Mouse (Mus musculus) ovary, adult 18-20 months (tissue): ENCODE data around the gene Tnip3.

Experiments
- DNase-seq: peaks from one replicate; pipeline ENCODE4 v3.0.0; 2022; ENCODE audit warnings: low spot score, mixed read lengths

Gene Tnip3

DNA sequence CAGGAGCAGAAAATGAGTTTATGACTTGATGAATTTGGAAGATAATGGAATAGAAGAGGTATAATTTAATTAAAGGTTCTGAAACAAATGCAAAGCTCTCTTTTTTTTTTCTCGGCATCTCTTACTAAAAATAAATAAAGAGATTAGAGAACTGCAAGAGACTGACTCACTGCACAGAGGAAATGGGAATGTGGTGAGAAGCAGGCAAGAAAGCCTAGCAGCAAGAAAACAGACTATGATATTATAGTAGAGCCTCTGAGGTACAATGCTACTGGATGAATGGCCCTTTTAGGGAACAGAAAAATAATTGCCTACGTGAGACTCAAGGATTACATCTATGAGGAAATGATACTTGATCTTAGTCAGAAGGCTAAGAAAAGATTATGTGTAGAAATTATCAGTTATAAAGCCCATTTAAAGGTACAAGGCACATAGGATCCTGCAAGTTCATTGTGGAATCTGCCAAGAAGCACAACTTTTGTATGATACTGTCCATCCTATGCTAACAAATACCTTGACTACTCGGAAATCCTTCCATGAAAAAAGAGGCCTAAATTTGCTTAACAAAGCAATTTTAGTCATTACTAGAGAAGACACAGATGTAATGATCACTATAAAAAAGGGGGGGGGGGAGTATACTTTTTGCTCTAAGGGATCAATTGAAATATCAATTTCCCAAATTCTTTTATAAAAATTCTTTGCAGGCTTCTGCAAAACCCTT is 60.4 kb downstream of the Tnip3 start:
- DNase-seq: no peak

DNA sequence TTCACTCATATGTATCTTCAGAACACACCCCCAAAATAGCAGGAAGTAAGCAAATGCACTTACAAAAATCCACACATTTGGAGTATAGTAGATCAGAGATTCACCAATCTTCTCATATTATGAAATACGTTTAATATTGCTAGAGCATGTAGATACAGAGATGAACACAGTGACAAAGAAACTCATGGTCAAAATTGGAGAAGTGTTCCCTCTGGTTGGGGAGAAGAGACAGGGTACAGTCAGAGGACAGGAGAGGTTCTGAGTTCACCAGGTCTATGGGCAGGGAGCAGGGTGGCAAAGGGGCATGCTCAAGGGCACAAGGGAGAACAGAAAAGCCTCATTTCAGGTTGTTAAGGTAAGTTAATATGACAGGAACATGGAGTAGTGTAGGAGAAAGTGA is 63.7 kb downstream of the Tnip3 start:
- no peak for DNase-seq

DNA sequence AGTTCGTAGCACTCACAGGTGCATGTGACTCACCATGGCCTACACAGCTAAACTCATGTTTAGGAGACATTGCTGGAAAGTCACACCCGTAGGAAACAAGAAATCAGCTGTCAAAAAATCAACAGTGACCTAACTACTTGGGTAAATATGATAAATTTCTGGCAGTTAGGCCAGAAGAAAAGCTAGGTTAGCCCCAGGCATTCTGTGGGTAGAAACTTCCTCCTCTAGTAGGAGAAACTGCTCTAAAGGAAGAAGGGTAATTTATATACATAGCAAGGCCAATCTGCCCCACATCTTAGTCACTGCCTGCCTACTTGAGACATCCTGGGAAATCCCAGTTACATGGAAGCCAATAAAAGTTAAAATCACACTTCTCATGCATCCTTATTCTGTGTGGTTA is 64.9 kb downstream of the Tnip3 start:
- DNase-seq: no peak

DNA sequence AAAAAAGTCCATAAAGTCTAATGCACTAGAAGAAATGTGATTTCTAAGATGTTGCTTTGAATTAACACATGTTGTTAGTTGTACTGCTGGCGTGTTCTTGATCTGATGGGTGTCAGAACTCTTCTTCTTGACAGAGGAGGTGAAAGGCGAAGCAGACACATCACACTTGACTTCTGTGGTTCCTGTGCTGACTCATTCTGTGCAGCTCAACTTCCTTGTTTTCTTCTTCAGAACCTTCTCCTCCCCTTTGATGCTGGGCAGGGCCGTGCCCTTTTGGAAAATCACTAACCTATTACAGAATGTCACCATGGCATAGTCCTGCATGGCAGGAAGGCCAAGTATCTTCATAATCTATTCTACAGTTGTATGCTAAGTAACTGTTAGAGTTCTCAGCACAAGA is 69.1 kb downstream of the Tnip3 start:
- no peak for DNase-seq

DNA sequence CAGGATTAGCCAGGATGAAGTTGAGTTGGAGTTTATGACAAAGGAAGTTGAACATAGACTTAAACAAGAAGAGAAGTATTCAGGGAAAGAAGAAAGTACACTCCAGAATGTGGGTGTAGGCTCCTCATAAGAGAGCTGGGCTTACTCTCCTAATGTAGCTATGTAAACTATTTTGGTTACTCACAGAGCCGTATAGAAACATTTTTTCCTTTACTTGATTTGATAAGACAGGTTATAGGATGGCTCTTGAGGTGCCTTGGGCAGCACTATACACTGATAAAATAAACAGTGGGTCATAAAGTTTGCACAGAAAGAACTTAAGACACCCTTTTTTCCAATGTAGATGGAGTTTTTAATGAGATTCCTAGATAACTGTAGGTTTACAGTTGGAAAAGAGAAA is 70.3 kb downstream of the Tnip3 start:
- no peak for DNase-seq

DNA sequence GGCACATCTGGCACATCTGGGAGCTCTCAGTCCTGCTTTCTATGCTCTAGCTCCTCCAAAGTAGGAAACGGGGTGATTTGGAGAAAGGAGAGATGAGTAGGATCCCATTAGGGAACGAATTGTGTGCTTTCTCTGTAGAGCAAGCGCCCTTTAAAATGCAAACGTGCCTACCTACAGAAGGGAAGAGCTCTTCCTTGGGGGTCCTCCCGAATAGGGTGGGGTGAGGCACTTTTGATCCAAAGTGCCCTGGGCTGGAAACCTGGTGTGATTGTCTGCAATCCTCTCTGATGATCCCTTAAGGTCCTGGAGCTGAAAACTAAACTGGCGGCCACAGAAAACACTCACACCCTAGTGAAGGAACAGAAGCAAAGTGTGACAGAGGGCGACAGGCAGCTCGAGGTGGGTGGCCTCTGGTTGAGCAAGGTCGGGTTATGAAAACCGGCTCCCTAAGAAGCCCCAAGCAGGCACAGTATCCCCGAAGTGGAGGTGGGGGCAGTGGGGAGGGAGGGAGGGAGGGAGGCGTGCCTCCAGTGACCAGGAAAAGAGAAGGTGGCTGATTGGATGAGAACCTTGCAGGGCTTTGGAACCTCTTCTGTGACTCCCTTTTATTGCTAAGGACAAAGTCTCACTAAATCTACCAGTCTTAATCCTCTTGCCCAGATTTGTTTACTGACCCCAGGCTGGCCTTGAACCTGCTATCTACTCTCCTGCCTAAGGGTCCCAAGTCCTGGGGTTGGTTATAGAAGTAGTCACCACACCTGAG is 72.1 kb downstream of the Tnip3 start:
- no peak for DNase-seq

DNA sequence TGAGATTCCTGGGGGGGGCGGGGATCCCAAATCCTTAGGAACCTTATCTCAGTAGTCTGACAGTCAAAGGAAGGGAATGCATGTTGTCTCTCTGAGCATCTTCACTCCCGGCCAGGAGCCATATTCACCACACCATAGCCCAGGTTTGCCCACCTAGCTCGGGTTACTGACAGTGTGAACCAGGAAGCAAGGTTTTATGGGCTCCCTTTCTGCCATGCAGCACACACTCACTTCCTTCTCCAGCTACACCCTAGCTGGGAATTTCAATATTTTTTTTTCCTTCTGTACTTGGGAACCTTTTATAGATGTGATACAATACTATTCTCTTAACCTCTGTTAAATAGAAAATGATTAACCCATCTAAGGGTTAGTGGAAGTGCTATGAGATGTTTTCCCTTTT is 73.4 kb downstream of the Tnip3 start:
- no peak for DNase-seq

DNA sequence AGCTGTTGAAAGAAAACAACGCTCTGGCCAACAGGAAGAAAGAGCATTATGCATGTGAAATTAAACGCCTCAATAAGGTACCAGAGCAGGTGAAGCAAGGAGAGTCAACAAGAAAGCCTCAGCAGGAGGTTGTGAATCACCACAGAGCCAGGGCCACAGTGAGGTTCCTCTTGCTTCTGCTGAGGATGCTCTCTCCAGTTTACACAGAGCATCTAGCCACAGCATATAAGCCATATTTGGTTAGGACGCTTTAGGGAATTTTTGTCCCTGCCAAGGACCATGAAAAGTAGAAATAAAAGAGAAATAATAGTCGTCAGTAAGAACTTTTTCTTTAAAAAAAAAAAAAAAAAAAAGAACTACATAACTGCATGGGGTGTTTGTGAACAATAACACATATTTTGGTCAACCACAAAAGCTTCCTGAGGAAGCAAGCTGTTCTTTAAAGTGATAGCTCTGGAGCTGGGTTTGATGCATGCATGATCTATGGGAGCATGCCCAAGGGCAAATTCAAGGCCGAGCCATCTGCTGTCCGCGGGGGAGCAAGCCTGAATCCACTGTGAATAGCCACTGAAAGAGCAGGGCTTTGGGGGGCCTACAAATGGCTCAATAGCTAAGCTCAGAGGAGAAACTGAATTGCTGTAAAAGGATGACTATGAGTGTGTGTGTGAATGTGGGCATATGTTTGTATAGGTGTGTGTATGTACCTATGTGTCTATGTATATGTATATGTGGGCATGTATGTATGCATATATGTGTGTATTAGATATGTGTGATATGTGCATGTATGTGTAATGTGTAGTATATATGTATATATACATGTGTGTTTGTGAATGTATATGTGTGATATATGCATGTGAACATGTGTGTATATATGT is 75.0 kb downstream of the Tnip3 start:
- DNase-seq: no peak

DNA sequence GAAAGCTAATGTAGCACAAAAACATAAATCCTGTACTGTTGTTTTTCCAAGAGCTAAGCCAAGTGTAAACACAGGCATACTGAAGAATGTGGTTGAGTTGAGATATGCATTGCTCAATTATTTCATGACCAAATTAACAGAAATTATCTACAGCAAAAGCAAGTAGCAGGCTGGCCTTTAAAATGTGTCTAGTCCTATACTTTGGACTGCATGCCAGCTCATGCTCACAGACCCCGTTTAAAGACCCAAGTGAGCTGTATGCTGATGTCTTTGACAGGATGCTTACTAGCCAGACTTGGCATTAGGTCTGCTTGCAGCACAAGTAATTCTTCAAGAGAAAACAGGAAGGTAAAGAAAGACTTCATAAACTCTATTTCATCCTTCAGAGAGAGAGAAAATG is 75.8 kb downstream of the Tnip3 start:
- no peak for DNase-seq

DNA sequence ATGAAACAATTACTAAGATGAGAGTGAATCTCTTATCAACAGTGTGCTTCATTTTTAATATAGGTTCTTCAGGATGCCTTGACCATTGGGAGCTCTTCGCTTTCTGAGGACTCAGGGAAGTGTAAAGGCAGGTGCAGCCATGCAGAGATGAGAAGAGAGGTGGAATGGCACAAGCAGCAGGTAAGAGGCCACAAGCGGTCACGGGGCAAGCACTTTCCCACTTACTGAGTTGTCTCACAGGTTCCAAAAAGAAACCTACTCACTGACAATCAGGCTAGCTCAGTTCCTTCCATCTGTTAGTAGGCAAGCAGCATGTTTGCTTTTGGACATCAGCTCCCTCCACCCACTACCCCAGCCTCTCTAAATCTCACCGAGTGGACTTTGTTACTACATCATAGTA is 80.7 kb downstream of the Tnip3 start:
- DNase-seq: no peak

DNA sequence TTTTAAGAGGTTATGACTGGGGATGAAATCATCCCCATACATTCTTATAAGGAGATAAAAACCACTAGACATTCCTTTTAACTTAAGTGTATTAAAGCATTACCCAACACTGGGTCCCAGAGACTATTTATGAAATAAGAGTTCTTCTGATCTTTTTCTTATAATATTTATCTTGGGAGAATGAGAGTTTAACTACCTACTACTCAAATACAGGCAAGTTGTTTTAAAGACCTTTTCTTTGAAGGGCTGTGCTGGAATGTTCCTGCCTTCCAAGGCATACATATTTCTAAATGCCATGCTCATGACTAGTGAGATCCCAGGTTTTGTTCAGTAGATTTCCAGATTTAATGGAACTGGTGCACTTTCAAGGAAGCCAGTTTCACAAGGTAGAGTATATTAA is 81.8 kb downstream of the Tnip3 start:
- no peak for DNase-seq

DNA sequence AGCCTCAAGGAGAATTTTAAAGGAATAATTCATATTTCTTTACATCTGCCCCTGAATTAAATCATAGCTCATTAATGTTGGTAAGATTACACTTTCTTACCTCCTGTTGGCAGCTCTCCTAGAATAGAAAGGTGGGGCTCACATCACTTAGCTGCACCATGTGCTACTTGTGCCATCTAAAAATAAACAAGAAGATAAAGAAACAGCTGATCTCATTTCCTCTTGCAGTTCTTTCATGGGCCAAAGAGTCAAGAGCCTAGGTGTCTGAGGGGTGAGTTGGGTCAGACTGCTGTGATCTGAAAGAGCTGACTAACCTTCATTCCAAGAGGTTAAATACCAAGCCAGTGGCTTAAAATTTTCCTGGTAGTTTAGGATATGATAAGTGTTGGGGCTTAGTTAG is 86.7 kb downstream of the Tnip3 start:
- DNase-seq: no peak

DNA sequence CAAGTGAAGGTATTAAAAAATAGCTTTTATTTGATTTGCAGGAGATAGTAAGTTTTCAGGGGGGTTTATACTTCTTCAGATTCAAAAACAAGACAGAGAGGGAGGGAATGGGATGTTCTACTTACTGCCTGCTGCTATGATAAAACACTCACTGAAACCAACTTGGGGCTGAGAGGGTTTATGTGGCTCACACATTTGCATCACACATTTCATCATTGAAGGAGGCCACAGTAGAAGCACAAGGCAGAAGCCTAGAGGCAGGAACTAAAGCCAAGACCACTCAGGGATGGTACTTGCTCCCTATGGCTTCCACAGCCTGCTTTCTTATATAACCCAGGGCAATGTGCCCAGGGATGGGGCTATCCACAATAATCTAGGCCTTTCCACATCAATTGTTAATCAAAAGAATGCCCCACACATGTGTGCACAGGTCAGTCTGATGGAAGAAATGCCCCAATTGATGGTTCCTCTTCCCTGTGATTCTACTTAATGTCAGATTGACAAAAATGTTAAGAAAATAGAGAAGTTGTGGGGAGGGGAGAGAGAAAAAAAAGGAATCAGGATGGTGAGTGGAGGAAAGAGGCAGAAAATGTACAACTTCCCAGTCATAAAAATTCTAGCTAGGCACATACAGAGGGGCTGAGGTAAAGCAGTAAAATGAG is 88.9 kb downstream of the Tnip3 start:
- DNase-seq: no peak

DNA sequence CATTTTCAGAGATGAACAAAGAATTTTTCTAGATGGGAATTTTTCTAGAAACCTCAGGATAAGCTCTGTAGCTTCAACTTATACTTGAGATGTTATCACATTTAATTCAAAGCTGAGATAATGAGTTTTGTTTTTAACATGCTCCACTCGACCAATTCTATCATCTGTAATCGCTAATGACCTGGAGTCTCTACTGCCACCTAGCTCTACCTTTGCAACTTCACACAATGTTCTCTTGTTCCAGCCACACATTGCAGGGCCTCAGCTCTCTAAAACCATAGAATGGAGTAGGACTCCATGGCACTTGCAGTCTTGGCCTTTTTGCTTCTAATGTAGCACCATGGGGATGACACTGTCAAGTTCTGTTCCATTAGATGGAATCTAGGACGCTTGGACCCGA is 90.5 kb downstream of the Tnip3 start:
- no peak for DNase-seq

DNA sequence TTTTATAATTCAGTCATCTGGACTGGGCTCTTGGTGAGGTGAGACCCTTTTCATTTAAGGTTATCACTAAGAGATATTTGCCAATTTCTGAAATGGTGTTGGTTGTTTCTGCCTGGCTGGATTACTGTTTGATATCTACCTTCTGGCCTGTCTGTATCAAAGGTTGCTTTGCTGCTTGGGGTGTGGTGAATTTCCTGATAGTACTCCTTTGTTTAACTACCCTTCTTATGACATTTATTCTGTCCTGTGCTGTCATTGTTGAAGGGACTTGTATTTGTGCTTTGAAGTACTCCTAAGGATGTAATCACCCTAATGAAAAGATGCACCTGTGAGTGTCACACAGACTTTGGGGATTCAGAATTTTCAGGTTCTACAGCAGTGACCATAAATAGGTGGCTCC is 96.1 kb downstream of the Tnip3 start:
- DNase-seq: no peak

DNA sequence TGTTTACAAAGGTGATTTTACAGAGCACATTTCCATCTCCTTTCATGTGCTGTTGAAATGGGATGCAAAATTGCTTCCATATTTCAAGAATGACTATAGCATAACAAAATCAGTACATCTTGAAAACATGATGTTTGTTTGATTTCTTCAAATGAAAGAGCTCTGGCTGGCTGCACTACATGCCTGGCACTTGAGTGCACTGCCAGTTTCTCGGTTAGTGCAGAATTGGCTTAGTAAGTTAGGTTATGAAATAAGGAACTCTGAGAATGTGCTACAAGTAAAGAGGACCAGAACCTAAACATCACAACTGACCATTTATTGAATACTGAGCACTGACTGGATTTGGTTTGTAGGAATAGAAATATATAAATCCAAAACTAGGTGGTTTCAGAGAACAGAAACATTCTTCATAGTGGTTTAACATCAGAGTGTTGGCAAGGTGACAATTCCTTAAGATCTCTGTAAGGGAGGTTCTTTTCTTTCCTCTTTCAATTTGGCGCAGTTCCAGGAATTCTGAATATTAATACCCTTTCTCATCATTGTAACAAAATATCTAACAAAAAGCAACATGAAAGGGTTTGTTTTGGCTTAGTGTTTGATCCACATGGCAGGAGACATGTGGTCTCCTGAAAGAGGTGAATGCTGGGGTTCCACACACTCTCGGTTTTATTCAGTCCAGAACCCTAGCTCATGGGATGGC is 98.1 kb downstream of the Tnip3 start:
- DNase-seq: no peak

DNA sequence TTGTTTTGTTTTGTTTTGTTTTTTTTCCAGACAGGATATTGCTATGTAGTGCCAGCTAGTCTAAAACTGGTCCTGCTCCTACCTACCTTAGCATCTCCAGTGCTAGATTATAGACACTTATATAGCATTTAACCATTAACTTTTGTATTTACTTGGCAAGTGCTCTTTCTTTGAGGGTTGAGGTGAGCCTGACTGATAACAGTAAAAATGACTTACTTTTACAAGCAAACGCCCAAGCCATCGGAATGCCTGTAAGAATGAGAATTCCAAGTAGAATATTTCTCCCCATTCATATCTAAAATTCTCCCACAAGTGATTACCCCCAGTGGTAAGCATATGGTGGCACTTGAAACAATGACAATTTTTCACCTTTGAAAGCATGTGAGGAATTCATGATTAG is 105.5 kb downstream of the Tnip3 start:
- no peak for DNase-seq

DNA sequence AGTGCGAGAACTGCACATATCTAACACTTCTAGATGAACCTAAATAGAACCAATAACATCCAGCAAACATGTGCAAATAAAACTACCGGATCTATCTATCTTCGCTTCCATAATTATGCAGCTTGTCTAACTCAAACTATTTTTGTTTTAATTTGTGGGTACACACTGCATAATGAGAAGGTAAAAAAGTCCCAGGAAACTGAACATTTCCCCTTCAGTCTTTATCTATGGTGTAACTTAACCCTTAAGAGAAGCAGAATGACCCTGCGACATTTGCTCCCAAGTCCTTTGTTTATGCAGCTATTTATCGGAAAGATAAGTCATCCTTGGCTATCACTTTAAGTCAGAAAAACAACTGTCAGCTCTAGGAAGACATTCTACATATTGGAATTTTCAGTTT is 107.1 kb downstream of the Tnip3 start:
- DNase-seq: no peak

DNA sequence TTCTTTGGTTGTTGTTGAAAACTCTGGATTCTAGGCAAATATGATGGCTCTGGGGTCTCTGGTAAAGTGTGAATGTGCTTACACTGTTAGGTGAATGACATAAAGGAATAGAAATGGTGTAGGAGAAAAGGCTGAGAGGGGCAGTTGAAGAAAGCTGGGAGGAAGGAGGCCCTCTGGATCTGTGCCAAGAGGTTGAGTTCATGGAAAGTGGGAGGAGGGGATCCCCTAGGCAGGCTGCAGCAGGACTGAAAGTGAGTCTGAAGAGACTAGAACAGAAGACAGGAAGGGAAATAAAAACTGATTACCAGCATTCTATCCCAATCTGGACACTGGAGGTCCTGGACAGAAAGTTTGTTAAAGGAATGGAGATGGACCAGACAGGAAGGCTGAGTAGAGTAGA is 117.3 kb downstream of the Tnip3 start:
- no peak for DNase-seq

DNA sequence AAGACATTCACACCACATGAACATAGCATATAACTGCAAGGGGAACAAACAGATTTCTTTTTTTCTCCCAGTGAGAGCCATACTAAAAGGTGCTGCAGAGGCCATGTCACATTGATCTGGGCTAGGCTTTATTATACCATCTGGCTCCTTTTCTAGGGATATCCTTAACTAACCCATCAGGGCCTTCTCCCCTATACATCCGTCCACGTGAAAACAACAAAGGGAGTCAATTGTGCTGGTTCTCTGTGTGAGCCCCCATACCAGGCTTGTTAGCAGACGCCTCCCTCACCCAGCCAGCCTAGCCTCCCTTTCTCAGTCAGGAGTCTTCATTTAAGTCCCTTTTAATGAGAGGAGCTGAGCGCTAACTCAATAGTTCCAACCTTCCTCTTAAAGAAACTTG is 119.0 kb downstream of the Tnip3 start:
- no peak for DNase-seq

DNA sequence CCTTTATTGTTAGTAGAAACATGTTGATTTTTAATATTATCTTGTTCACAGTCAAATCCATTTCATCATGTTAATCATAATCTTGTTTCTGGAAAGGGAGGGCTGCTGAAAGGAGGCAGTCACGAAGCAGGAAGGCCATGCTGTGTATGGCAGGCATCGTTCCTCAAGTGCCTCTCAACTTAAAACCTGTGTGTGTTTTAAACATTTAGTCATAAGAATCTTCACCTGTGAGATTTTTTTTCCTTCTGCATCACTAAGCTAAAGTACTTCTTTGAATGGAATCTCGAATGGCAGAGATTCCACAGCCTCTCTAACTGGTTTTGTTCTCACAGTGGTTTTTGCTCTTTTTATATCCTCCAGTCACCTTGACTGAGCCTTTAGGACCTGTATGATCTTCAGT is 121.3 kb downstream of the Tnip3 start:
- DNase-seq: no peak

DNA sequence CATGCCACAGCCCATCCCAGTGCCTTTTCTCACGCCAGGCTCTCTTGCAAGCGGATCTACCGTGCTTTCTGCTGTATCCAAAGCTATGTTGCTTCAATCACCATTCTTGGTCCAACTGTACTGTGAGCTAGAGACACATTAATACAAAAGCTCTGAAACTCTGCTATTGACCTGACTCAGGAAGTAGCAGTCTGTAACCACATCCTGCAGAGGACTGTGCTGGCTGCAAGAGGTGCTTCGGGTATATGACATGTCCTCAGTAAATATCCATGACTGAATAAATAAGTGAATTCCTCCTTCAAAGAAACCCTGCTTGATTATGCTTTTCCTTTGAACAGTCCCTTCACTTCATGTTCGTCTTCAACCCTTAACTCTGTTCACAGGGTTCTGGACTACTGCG is 122.6 kb downstream of the Tnip3 start:
- DNase-seq: no peak
